Mouse (Mus musculus): Measurements from ENCODE around the gene Dennd1b. TPM values are rescaled to one million over a fixed set of nuclear protein-coding genes. Genes with fewer than 3 reads are reported as not detected.

Gene Dennd1b
- total and polyA plus RNA-seq, 3 experiments: 6.4 to 23.7 (median 22.3) TPM

DNA sequence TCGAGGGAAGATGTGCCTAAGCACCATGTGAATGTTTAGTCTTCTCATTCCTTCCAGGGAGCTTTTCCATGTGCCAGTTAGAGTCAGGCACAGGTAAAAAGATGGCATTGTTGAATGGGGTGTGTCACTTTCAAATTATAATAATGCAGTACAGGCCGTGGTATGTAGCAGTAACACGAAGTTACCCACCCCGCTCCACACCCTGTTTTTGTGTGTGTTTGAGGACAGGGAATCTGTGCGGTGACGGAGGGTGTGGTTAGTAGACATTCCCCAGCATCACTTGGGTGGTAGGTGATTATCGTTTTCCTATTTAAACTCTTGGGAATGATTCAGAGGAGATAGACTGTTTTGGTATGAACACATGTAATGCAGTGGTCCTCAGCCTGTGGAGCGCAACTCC, 11.6 kb downstream of the Dennd1b start:
- peaks cover 7% of the 10 kb centered on the region for H3K79me2 ChIP-seq (replicated peaks; ENCODE audit: control insufficient read depth, insufficient read depth, low read length)
- TF ChIP-seq POLR2A (IDR thresholded peaks at IDR 0.05; ENCODE audit: insufficient read depth, low read depth, low read length): no peak
- no peak for TF ChIP-seq EP300 (IDR thresholded peaks at IDR 0.05; ENCODE audit: insufficient read depth, low read depth, low read length)
- no peak for TF ChIP-seq CTCF (IDR thresholded peaks at IDR 0.05)
- no peaks in the 10 kb centered on the region for H3K27me3 ChIP-seq (ENCODE audit: control insufficient read depth, insufficient read depth, low read length)
- H3K36me3 ChIP-seq (ENCODE audit: control insufficient read depth, insufficient read depth, low read length): peaks cover 9% of the 10 kb centered on the region
- no peak overlapping the region for H3K27ac ChIP-seq
- 73% methylated on average over 8 of the region's 8 CpGs for WGBS
- H3K4me1 ChIP-seq (ENCODE audit: control insufficient read depth, insufficient read depth, low read length): peaks cover 11% of the 10 kb centered on the region
- H3K4me3 ChIP-seq: no peak overlapping the region
- no peak overlapping the region for H3K9ac ChIP-seq (ENCODE audit: low read depth, low read length)
- intact Hi-C loops (cut with DNase I): no loop called here
- DNase-seq: no peak

DNA sequence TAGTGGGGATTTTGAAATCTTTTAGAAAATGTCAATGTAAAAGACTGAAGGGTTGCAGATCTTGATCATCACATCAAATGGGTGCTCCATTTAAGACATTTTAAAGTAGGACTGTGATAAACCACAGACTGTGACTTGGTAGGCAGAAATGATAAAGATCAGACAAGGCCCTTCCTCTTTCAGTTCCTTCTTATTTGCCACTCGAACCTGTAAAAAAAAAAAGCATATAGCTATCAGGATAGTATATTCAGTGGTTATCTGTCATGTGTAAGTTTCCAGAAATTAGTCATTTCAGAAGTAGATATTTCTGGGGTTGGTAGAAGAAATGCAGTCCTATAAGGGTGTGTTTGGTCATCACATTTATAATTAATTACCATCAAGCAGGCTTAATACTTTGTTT, 12.7 kb downstream of the Dennd1b start:
- Histone ChIP-seq H3K79me2 (replicated peaks; ENCODE audit: control insufficient read depth, insufficient read depth, low read length) (peaks cover 7% of the 10 kb centered on the region), H3K4me3 (no peak overlapping the region), H3K4me1 (ENCODE audit: control insufficient read depth, insufficient read depth, low read length) (peaks cover 11% of the 10 kb centered on the region), H3K27ac (no peak overlapping the region), H3K9ac (ENCODE audit: low read depth, low read length) (no peak overlapping the region), H3K27me3 (ENCODE audit: control insufficient read depth, insufficient read depth, low read length) (no peaks in the 10 kb centered on the region), H3K36me3 (ENCODE audit: control insufficient read depth, insufficient read depth, low read length) (peaks cover 8% of the 10 kb centered on the region)
- WGBS: 37% methylated on average over 1 of the region's 1 CpGs
- DNase-seq: no peak
- TF ChIP-seq EP300 (IDR thresholded peaks at IDR 0.05; ENCODE audit: insufficient read depth, low read depth, low read length): no peak
- TF ChIP-seq POLR2A (IDR thresholded peaks at IDR 0.05; ENCODE audit: insufficient read depth, low read depth, low read length): no peak
- intact Hi-C loops (cut with DNase I): no loop called here

DNA sequence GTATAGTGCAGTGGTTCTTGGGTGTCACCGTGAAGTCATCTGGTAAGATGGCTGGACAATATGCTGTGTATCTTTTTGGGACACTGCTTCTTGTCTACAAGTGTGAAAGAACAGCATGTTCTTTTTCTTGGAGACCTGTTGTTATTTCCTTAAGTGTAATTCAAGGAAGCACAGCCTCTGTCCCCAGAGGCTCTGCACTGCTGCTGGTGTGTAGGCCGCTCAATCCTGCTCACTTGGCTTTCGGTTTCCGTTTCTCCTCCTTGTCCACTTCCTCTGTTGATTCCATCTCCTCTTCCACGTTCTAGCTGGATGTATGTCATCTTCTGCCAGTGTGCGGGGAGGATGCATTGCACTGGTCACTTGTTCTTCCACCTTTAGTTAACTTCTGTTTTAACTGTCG, 19.0 kb downstream of the Dennd1b start:
- TF ChIP-seq POLR2A (IDR thresholded peaks at IDR 0.05; ENCODE audit: insufficient read depth, low read depth, low read length) (peak; percentile 67), EP300 (IDR thresholded peaks at IDR 0.05; ENCODE audit: insufficient read depth, low read depth, low read length) (peak; percentile 98), CTCF (IDR thresholded peaks at IDR 0.05) (no peak)
- Histone ChIP-seq H3K36me3 (ENCODE audit: control insufficient read depth, insufficient read depth, low read length) (peaks cover 5% of the 10 kb centered on the region; the same call in 1 of the 2 replicates), H3K4me3 (peak overlapping the region; percentile 37)

DNA sequence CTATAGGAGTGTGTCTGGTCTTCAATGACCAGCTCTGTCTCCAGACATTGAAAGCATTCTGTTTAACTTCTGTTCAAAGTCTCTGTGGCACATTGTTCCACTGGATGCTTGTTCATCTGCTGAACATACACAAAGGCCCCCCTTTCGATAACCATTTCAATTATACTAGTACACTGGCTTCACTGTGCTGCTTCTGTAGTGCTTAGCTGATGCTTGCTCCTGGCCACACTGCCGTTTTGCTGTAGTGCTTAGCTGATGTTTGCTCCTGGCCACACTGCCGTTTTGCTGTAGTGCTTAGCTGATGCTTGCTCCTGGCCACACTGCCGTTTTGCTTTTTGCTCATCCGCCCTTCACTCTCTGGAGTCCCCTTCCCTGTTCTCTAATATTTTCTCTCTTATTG, 19.4 kb downstream of the Dennd1b start:
- intact Hi-C loops (cut with DNase I): loop anchor here (2.0 kb wide), 1 partner anchor 20 kb away; the partner anchor contains the start of gene Dennd1b

More for the DNA sequence above, 19.0 kb downstream of the Dennd1b start:
- DNase-seq: peak; percentile 57 to 71
- Histone ChIP-seq H3K27ac (peak overlapping the region; percentile 81), H3K27me3 (ENCODE audit: control insufficient read depth, insufficient read depth, low read length) (no peaks in the 10 kb centered on the region), H3K79me2 (replicated peaks; ENCODE audit: control insufficient read depth, insufficient read depth, low read length) (peaks cover under 1% of the 10 kb centered on the region), H3K4me1 (ENCODE audit: control insufficient read depth, insufficient read depth, low read length) (peaks cover 19% of the 10 kb centered on the region), H3K9ac (ENCODE audit: low read depth, low read length) (peak overlapping the region; percentile 44)
- WGBS: 32% methylated on average over 7 of the region's 7 CpGs
- intact Hi-C loops (cut with DNase I): loop anchor here (2.0 kb wide), 1 partner anchor 19 kb away; the partner anchor contains the start of gene Dennd1b

DNA sequence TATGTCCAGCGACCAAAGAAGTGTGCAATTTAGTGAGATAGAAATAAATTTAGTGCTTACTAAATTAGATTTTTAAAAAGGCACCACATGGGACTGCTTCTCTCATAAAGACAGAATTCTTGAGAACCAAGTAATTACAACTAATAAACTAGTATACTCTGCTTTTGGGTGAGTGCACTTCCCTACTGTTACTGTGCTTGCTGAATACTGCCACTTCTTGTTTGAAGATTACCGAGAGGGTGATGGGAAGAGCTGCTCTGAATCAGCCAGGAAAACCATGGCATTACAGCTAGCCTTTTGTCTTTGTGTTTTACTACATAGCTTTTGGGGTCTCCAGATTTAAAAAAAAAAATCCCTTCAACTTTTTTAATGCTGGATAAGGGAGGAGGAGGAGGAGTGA, 19.8 kb downstream of the Dennd1b start:
- H3K9ac ChIP-seq (ENCODE audit: low read depth, low read length): no peak overlapping the region
- H3K27me3 ChIP-seq (ENCODE audit: control insufficient read depth, insufficient read depth, low read length): no peaks in the 10 kb centered on the region
- no peaks in the 10 kb centered on the region; the same call in 1 of the 2 replicates for H3K79me2 ChIP-seq (replicated peaks; ENCODE audit: control insufficient read depth, insufficient read depth, low read length)
- peak overlapping the region; percentile 24; the same call in 1 of the 2 replicates for H3K4me3 ChIP-seq
- intact Hi-C loops (cut with DNase I): loop anchor here (2.0 kb wide), 1 partner anchor 20 kb away; the partner anchor contains the start of gene Dennd1b
- no peak for DNase-seq
- H3K27ac ChIP-seq: peak overlapping the region; percentile 81
- WGBS: 22% methylated on average over 2 of the region's 2 CpGs
- peaks cover 17% of the 10 kb centered on the region for H3K4me1 ChIP-seq (ENCODE audit: control insufficient read depth, insufficient read depth, low read length)
- peaks cover 5% of the 10 kb centered on the region; the same call in 1 of the 2 replicates for H3K36me3 ChIP-seq (ENCODE audit: control insufficient read depth, insufficient read depth, low read length)
- TF ChIP-seq EP300 (IDR thresholded peaks at IDR 0.05; ENCODE audit: insufficient read depth, low read depth, low read length) (no peak), CTCF (IDR thresholded peaks at IDR 0.05) (no peak), POLR2A (IDR thresholded peaks at IDR 0.05; ENCODE audit: insufficient read depth, low read depth, low read length) (no peak)

More for the DNA sequence above, 19.4 kb downstream of the Dennd1b start:
- WGBS: 39% methylated on average over 5 of the region's 5 CpGs
- peak overlapping the region; percentile 81 for H3K27ac ChIP-seq
- TF ChIP-seq CTCF (IDR thresholded peaks at IDR 0.05) (no peak), POLR2A (IDR thresholded peaks at IDR 0.05; ENCODE audit: insufficient read depth, low read depth, low read length) (no peak), EP300 (IDR thresholded peaks at IDR 0.05; ENCODE audit: insufficient read depth, low read depth, low read length) (no peak)
- H3K79me2 ChIP-seq (replicated peaks; ENCODE audit: control insufficient read depth, insufficient read depth, low read length): no peaks in the 10 kb centered on the region; the same call in 1 of the 2 replicates
- peak overlapping the region; percentile 44 for H3K9ac ChIP-seq (ENCODE audit: low read depth, low read length)
- no peaks in the 10 kb centered on the region for H3K27me3 ChIP-seq (ENCODE audit: control insufficient read depth, insufficient read depth, low read length)
- peaks cover 19% of the 10 kb centered on the region for H3K4me1 ChIP-seq (ENCODE audit: control insufficient read depth, insufficient read depth, low read length)
- peaks cover 5% of the 10 kb centered on the region; the same call in 1 of the 2 replicates for H3K36me3 ChIP-seq (ENCODE audit: control insufficient read depth, insufficient read depth, low read length)
- peak overlapping the region; percentile 37 for H3K4me3 ChIP-seq
- no peak for DNase-seq

DNA sequence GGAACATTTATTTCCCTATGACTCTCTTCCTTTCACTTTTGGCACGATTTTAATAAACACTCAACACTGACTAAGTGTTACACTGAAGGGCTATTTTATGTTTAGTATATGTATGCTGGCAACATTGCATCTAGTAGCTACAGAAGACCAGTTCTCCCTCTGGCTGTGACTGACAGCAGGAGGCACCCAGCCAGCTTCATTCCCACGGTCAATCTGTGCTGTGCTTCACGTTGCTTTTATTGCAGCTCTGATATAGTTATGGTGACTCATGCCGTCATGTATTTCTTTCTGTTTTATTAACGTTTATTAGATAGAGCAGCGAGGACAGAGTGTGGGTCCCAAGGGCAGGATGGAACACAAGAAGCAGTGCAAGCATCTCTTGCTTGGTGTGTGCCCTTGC, 20.2 kb downstream of the Dennd1b start:
- TF ChIP-seq CTCF (IDR thresholded peaks at IDR 0.05) (0 out of 2 replicates have a peak, but pooled peaks have one; percentile 10), POLR2A (IDR thresholded peaks at IDR 0.05; ENCODE audit: insufficient read depth, low read depth, low read length) (no peak)
- Histone ChIP-seq H3K27ac (peak overlapping the region; percentile 81), H3K4me1 (ENCODE audit: control insufficient read depth, insufficient read depth, low read length) (peaks cover 17% of the 10 kb centered on the region), H3K4me3 (peak overlapping the region; percentile 24), H3K79me2 (replicated peaks; ENCODE audit: control insufficient read depth, insufficient read depth, low read length) (peaks cover under 1% of the 10 kb centered on the region; the same call in 1 of the 2 replicates), H3K9ac (ENCODE audit: low read depth, low read length) (no peak overlapping the region), H3K36me3 (ENCODE audit: control insufficient read depth, insufficient read depth, low read length) (peaks cover 5% of the 10 kb centered on the region; the same call in 1 of the 2 replicates), H3K27me3 (ENCODE audit: control insufficient read depth, insufficient read depth, low read length) (no peaks in the 10 kb centered on the region)
- DNase-seq: peak in 1 of 2 experiments; percentile 43
- WGBS: 4% methylated on average over 6 of the region's 6 CpGs
- intact Hi-C loops (cut with DNase I): loop anchor here (2.0 kb wide), 1 partner anchor 21 kb away; the partner anchor contains the start of gene Dennd1b
